Mouse (Mus musculus) midbrain, embryonic 15.5 days (tissue): ENCODE measurements at regions not wholly inside any gene's neighbourhood (a gene's known extent, or its start where the extent isn't known, plus 50 kb on each side); places are given as distances from the start of the nearest gene placed in this dataset.
"Not testable (repeated sequence)": the region's sequence is repeated elsewhere in the genome, so short reads cannot be mapped to it uniquely, and the experiment has no call there.

Source experiments
- ATAC-seq: fragments of 200-750 bp; cut with Nextera tagmentation; replicated peaks from 2 replicates; pipeline ENCODE4 v1.8.0; 2017; ENCODE audit warnings: moderate TSS enrichment
- H3K27ac ChIP-seq: fragments of 300-500 bp; sonication (generic); 2 replicates; pipeline ENCODE4 v1.5.1; 2015; ENCODE audit warnings: mild to moderate bottlenecking, inconsistent platforms
- H3K27me3 ChIP-seq: fragments of 300-500 bp; sonication (generic); replicated peaks from 2 replicates; pipeline ENCODE4 v1.6.1; 2015; ENCODE audit warnings: inconsistent platforms
- H3K36me3 ChIP-seq: fragments of 300-500 bp; sonication (generic); replicated peaks from 2 replicates; pipeline ENCODE4 v1.6.1; 2015; ENCODE audit warnings: inconsistent platforms
- H3K4me1 ChIP-seq: fragments of 300-500 bp; sonication (generic); 2 replicates; pipeline ENCODE4 v1.6.1; 2015; ENCODE audit warnings: inconsistent platforms
- H3K4me2 ChIP-seq: fragments of 300-500 bp; sonication (generic); 2 replicates; pipeline ENCODE4 v1.6.1; 2015; ENCODE audit warnings: inconsistent platforms, mild to moderate bottlenecking, moderate library complexity
- H3K4me3 ChIP-seq: fragments of 300-500 bp; sonication (generic); 2 replicates; pipeline ENCODE4 v1.5.1; 2015; ENCODE audit warnings: mild to moderate bottlenecking, inconsistent platforms
- H3K9ac ChIP-seq: fragments of 300-500 bp; sonication (generic); 2 replicates; pipeline ENCODE4 v1.6.1; 2015; ENCODE audit warnings: mild to moderate bottlenecking, inconsistent platforms
- H3K9me3 ChIP-seq: fragments of 300-500 bp; sonication (generic); 2 replicates; pipeline ENCODE4 v1.6.1; 2016; ENCODE audit warnings: inconsistent platforms
- WGBS: fragments of 180-500 bp; shearing (Covaris S2); methylation state at CpG from one replicate; pipeline ENCODE4 v1.1.7; 2015; ENCODE audit warnings: mixed read lengths; 5-methylcytosine and 5-hydroxymethylcytosine counted together

DNA sequence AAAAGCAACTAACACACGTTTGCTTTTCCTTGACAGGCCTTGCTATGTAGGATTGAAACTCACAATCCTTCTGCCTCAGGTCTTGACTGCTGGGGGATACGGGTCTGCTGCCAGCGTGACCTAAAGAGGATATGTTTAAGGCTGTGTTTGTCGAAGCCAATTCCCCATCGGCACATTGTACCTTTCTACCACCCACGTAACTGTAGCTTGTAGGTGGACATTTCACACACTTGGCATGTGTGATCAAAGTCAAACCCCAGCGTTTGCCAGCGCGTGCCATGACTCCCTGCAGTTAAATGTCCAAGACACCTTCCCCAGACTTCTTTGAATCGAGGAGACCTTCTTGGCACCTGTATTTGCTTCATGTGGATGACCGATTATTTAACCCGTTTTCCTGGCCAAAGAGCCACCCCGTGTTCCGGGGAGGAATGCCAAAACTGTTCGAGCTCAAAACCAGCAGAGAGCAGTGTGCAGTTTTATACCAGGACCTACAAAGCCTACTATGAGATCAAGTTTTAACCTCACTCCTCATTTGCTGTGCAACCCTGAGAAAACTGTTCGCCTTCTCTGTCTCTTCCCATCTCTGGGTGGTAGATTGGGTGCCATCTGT is 395.4 kb upstream of the Zfp507 start:
- H3K4me1 ChIP-seq = no peaks in the 10 kb centered on the region
- ATAC-seq = no peak
- no peaks in the 10 kb centered on the region for H3K9me3 ChIP-seq
- H3K27ac ChIP-seq = no peak overlapping the region
- H3K36me3 ChIP-seq = no peaks in the 10 kb centered on the region
- no peak overlapping the region for H3K4me2 ChIP-seq
- 92% methylated on average over 16 of the region's 16 CpGs for WGBS
- no peak overlapping the region for H3K4me3 ChIP-seq
- no peak overlapping the region for H3K9ac ChIP-seq
- no peaks in the 10 kb centered on the region for H3K27me3 ChIP-seq

DNA sequence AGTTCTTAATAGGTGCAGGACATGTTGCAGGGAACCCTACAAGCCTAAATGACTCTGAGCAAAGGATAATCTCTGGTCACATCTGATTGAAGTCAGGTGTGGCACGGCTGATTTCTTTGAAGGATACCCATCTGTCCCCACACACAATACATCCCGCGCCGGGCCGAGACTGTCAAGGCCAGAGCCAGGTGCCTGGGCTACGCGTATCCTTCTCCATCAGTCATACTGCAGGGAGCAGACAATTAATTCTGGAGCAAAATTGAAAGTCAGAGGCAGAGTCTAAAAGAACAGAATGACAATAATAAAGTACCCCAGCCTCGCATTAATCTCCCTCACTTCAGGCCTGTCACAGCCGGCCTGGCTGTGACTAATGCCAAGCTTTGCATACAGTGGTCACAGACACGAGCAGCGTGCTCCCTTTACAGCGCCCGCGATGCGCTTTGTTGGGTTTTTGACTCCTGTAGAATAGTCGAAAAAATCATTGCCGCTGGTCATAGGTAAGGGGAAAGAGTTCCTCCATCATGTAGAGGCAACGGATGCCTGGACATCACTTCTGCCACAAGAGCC is 393.4 kb upstream of the Zfp507 start:
- H3K36me3 ChIP-seq = no peaks in the 10 kb centered on the region
- no peaks in the 10 kb centered on the region for H3K27me3 ChIP-seq
- H3K4me2 ChIP-seq = no peak overlapping the region
- ATAC-seq = no peak
- no peak overlapping the region for H3K4me3 ChIP-seq
- H3K27ac ChIP-seq = no peak overlapping the region
- H3K9ac ChIP-seq = no peak overlapping the region
- WGBS = 67% methylated on average over 18 of the region's 18 CpGs
- H3K9me3 ChIP-seq = no peaks in the 10 kb centered on the region
- H3K4me1 ChIP-seq = no peaks in the 10 kb centered on the region

DNA sequence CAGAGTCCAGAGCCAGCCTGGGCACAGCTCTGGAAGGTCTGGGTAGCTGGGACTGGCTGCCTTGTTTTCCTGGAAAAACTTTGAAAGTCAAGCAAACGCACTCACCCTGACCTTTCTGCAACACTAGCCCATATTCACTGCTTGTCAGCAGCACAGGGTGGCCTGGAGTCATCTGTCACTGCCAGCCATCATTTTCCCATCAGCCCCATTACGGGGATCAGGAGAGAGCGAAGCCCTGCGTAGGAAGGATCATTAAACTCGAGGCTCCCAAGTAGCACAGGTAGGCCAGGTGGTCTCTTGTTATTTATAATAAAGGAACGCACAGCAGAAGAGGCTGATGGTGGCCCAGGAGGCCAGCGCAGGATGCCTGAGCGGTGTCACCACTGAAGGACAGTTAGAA is 389.8 kb upstream of the Zfp507 start:
- Histone ChIP-seq H3K4me2 (no peak overlapping the region), H3K4me3 (no peak overlapping the region), H3K9ac (no peak overlapping the region), H3K9me3 (no peaks in the 10 kb centered on the region), H3K27me3 (no peaks in the 10 kb centered on the region), H3K27ac (no peak overlapping the region), H3K36me3 (no peaks in the 10 kb centered on the region), H3K4me1 (no peaks in the 10 kb centered on the region)
- WGBS = 81% methylated on average over 8 of the region's 8 CpGs
- ATAC-seq = no peak

DNA sequence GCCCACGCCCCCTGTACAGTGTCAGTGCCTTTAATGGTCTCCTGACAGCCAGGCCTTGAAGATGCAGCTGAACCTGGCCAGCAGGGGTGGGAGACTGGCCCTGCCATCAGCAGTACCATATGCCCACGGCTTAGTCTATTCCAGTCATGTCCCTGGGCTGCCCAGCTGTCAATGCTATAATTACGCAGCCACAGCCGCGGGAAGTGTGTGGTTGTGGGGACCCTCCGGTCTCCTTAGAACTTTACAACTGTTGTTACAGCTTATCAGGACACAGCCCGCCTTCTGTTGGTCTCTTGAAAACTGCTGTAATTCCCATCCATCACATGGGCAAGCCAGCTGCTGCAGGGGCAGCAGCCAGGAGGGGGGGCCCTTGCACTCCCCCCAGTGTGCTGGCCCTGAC is 375.1 kb upstream of the Zfp507 start:
- ATAC-seq = no peak
- Histone ChIP-seq H3K27ac (no peak overlapping the region), H3K9ac (no peak overlapping the region), H3K4me3 (no peak overlapping the region), H3K9me3 (no peaks in the 10 kb centered on the region), H3K4me2 (no peak overlapping the region), H3K4me1 (no peaks in the 10 kb centered on the region), H3K27me3 (no peaks in the 10 kb centered on the region), H3K36me3 (no peaks in the 10 kb centered on the region)
- WGBS = 75% methylated on average over 7 of the region's 7 CpGs

DNA sequence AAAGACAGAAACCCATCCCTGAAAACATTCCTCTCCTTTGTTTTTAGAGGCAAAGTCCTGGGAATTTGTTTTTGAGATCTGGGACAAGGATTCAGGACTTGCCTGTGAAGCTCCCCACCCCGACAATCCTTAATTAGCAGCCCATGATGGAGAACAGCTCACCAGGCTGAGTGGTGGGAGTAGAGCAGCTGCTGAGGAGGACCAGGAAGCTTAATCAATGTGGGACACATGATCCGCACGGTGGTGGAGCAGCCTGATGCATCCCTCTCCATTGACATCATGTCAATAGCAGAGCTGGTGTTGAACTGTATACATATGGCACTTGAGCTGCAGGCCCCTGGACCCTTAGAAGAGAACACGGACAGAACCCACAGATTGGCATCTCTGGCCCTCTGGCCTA is 372.5 kb upstream of the Zfp507 start:
- Histone ChIP-seq H3K27me3 (no peaks in the 10 kb centered on the region), H3K27ac (no peak overlapping the region), H3K4me1 (no peaks in the 10 kb centered on the region), H3K36me3 (no peaks in the 10 kb centered on the region), H3K9me3 (0 out of 2 replicates have a peak, but pooled peaks cover 2% of the 10 kb centered on the region), H3K9ac (no peak overlapping the region), H3K4me2 (no peak overlapping the region), H3K4me3 (no peak overlapping the region)
- ATAC-seq = no peak
- 86% methylated on average over 4 of the region's 4 CpGs for WGBS

DNA sequence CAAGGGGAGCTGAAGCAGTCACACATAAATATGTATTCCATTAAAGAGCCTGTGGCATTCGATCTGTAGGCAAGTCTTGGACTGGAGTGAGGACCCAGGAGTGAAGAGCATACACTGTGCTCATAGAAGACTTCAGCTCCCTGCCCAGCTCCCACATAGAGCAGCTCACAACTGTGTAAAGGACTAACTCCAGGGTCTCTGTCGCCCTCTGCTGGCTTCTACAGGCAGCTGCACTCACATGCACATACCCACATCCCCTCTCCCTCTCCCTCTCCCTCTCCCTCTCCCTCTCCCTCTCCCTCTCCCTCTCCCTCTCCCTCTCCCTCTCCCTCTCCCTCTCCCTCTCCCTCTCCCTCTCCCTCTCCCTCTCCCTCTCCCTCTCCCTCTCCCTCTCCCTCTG is 369.7 kb upstream of the Zfp507 start:
- H3K4me1 ChIP-seq, H3K36me3 ChIP-seq, H3K9me3 ChIP-seq, H3K27me3 ChIP-seq, H3K27ac ChIP-seq, H3K4me2 ChIP-seq, H3K9ac ChIP-seq, ATAC-seq, H3K4me3 ChIP-seq: not testable (repeated sequence)
- WGBS = 53% methylated on average over 2 of the region's 2 CpGs

DNA sequence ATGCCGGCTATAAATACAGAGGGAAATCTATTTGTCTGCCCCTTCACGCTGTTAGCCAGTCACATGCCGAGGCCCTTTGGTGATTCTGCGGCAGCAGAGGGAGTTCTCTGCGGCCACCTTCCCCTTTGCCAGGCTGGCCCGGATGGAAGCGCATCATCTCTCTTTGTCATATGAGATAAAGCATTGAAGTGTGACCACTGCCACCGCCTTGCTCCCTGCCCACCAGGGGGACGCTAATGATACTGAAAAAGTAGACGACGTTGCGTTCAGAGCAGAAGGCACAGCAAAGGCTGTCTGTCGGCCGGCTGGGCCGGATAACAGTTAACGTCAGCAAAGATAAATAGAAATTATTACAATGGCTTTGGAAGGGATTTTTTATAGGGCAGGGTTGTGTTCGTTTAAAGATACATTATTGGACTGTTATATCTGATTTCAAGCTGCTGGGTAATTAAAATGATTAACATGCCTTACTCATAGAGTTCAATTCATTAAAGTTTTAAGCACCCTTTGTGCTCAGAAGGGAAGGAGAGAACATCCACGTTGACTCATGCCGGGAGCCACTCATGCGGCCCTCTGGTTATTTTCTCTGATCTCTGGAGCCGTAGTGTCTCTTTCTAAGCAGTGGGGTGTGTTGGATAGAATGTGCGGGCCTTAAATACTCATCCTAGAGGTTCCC is 354.6 kb upstream of the Zfp507 start:
- Histone ChIP-seq H3K9me3 (no peaks in the 10 kb centered on the region), H3K4me3 (no peak overlapping the region), H3K4me2 (no peak overlapping the region), H3K9ac (no peak overlapping the region), H3K27ac (0 out of 2 replicates have a peak overlapping the region, but pooled peaks have one; percentile 21), H3K4me1 (peaks cover 8% of the 10 kb centered on the region), H3K27me3 (no peaks in the 10 kb centered on the region), H3K36me3 (no peaks in the 10 kb centered on the region)
- WGBS = 41% methylated on average over 22 of the region's 22 CpGs
- peak; percentile 54; the same call in 1 of the 2 replicates for ATAC-seq

DNA sequence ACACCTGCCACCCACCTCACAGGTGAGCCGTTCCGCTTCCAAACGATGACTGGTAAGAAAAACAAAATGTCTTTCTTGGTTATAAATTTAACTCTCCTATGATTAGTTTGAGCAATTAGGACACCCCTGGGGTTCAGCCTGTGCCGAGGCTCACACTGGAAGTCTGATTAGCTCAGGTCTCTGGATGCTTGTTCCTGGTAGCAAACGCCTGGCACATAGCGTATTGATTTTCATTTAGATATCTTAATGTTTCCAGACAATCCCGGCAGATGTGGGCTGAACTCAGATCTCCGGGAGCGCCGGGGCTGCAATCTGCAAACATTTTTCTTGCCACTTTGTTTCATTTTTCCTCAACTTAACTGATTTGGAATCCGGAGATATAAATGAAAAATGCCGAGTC is 353.8 kb upstream of the Zfp507 start:
- Histone ChIP-seq H3K9me3 (no peaks in the 10 kb centered on the region), H3K27me3 (no peaks in the 10 kb centered on the region), H3K27ac (no peak overlapping the region), H3K4me1 (peaks cover 8% of the 10 kb centered on the region), H3K9ac (no peak overlapping the region), H3K4me3 (no peak overlapping the region), H3K36me3 (no peaks in the 10 kb centered on the region), H3K4me2 (no peak overlapping the region)
- ATAC-seq = no peak
- WGBS = 74% methylated on average over 12 of the region's 12 CpGs

DNA sequence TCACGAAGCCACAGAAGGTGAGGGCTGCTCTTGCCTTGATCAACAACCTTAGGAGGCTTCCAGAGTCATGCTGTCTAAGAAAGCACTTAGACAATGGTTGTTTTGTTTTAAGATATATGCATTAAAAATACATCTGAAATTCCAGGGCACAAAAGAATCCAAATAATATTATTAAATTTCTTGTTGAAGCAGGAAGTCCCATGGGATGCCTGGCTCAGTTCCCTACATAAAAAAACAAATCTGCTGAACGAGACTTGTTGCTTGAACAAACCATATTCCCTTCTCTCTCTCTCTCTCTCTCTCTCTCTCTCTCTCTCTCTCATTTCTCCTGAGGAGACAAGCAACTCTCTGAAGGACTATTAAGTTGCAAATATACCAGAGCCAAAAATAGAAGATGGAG is 352.8 kb upstream of the Zfp507 start:
- Histone ChIP-seq H3K27ac (no peak overlapping the region), H3K4me2 (no peak overlapping the region), H3K4me1 (peaks cover 8% of the 10 kb centered on the region), H3K4me3 (no peak overlapping the region), H3K27me3 (no peaks in the 10 kb centered on the region), H3K9me3 (no peaks in the 10 kb centered on the region), H3K9ac (no peak overlapping the region), H3K36me3 (no peaks in the 10 kb centered on the region)
- no peak for ATAC-seq
- WGBS = 67% methylated on average over 2 of the region's 2 CpGs

DNA sequence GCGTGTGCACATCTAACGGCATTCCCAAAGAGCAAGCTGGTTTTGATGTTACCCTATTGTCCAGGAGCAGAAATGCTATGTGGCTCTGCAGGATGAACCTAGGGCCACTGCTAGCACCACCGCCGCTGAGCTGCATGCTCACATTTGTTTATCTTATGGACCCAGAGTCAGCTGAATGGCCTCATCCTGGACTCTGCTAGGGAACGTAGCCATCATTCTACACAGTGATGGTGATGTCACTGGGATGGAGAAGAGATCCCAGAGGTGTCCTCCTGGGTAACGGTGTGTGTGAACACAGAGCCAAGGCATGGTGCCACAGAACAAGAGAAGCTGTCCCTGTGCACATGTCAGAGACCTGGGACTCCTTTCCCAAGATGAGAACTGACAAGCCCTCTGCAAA is 352.4 kb upstream of the Zfp507 start:
- no peaks in the 10 kb centered on the region for H3K36me3 ChIP-seq

DNA sequence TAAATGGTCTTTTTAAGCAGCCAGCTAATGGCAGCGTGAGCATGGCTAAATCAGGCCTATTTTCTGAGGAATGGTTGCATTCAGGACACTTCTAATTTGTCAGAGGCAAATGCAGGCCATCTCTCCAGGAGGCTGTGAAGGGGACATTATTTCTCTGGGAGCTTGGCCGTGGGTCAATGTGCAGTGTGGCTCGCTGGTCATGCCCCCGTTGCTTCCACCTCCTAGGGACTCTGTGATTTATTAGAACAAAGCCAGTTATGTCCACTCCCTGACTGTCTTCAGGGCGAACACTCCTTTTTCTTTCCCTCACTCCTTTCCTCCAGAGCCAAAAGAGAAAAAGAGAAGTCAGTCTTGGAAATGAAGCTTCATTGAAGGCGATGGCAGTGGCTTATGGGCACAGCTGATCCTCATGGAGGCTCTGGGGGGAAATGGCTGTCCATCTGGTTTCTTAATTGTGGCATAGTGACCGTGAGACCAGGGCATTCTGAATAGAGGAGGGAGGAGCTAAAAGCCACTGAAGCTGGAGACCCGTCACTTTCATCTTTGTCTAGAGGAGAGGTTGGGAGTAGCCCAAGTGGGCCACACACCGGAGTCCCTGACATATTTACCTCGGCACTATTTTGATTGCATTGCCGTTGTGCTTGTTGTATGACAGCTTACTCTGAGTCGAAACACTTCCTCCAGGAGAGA is 348.2 kb upstream of the Zfp507 start:
- 35% methylated on average over 12 of the region's 12 CpGs for WGBS
- Histone ChIP-seq H3K9ac (no peak overlapping the region), H3K36me3 (no peaks in the 10 kb centered on the region), H3K4me2 (no peak overlapping the region), H3K27me3 (no peaks in the 10 kb centered on the region), H3K27ac (no peak overlapping the region), H3K9me3 (no peaks in the 10 kb centered on the region), H3K4me3 (no peak overlapping the region), H3K4me1 (no peaks in the 10 kb centered on the region)
- ATAC-seq = no peak

More for the DNA sequence above, 352.4 kb upstream of the Zfp507 start:
- H3K27me3 ChIP-seq = no peaks in the 10 kb centered on the region
- peaks cover 8% of the 10 kb centered on the region for H3K4me1 ChIP-seq
- H3K4me3 ChIP-seq = no peak overlapping the region
- H3K27ac ChIP-seq = no peak overlapping the region
- no peaks in the 10 kb centered on the region for H3K9me3 ChIP-seq
- ATAC-seq = no peak
- no peak overlapping the region for H3K9ac ChIP-seq
- 86% methylated on average over 6 of the region's 6 CpGs for WGBS
- no peak overlapping the region for H3K4me2 ChIP-seq

DNA sequence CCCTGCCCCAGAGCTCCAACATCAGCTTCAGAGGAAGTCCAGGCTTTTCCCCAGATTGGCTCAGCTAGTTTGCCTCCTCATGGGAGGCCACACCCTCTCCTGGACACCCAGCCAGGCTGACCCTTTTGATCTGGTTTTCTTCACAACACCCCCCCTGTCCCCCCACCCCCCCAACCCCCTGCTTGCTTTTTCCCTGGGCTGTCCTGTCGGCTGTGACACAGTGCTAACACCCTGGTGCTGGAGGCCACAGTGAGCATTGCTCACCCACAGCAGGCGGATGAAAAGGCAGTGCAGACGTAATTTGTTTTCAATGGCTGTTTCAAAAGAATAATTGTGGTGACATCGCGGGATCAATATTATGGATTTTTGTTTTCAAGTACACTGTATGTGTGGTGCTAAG is 333.8 kb upstream of the Zfp507 start:
- H3K36me3 ChIP-seq = no peaks in the 10 kb centered on the region
- no peak overlapping the region for H3K4me3 ChIP-seq
- peak; percentile 51 for ATAC-seq
- WGBS = 38% methylated on average over 5 of the region's 5 CpGs
- H3K27ac ChIP-seq = no peak overlapping the region
- no peak overlapping the region for H3K4me2 ChIP-seq
- H3K4me1 ChIP-seq = peaks cover 13% of the 10 kb centered on the region
- no peaks in the 10 kb centered on the region for H3K27me3 ChIP-seq
- no peaks in the 10 kb centered on the region for H3K9me3 ChIP-seq
- no peak overlapping the region for H3K9ac ChIP-seq
